Mouse (Mus musculus) stomach, embryonic 16.5 days (tissue): Measurements from ENCODE around the gene Sgpp2. TPM values are rescaled to one million over a fixed set of nuclear protein-coding genes. Genes with fewer than 3 reads are reported as not detected.

Experiments
- ATAC-seq: fragments of 200-750 bp; cut with Nextera tagmentation; 2 replicates; pipeline ENCODE4 v1.8.0; 2017; ENCODE audit warnings: moderate number of reproducible peaks, moderate TSS enrichment; ENCODE audit not compliant: insufficient read depth, low FRiP score
- H3K27ac ChIP-seq: fragments of 300-500 bp; sonication (generic); 2 replicates; pipeline ENCODE4 v1.5.1; 2014; ENCODE audit warnings: low read length
- H3K27me3 ChIP-seq: fragments of 300-500 bp; sonication (generic); 2 replicates; pipeline ENCODE4 v1.6.1; 2014; ENCODE audit warnings: low read length, control low read depth, mixed read lengths; ENCODE audit not compliant: control insufficient read depth, insufficient read depth
- H3K36me3 ChIP-seq: fragments of 300-500 bp; sonication (generic); 2 replicates; pipeline ENCODE4 v1.6.1; 2014; ENCODE audit warnings: low read length; ENCODE audit not compliant: control insufficient read depth, insufficient read depth
- H3K4me1 ChIP-seq: fragments of 300-500 bp; sonication (generic); 2 replicates; pipeline ENCODE4 v1.6.1; 2014; ENCODE audit warnings: low read length, control low read depth, mixed read lengths; ENCODE audit not compliant: control insufficient read depth, insufficient read depth
- H3K4me2 ChIP-seq: fragments of 300-500 bp; sonication (generic); 2 replicates; pipeline ENCODE4 v1.6.1; 2014; ENCODE audit warnings: low read depth, low read length, mixed read lengths
- H3K4me3 ChIP-seq: fragments of 300-500 bp; sonication (generic); replicated peaks from 2 replicates; pipeline ENCODE4 v1.5.1; 2014; ENCODE audit warnings: mild to moderate bottlenecking, low read length
- H3K9ac ChIP-seq: fragments of 300-500 bp; sonication (generic); 2 replicates; pipeline ENCODE4 v1.6.1; 2014; ENCODE audit warnings: low read length
- H3K9me3 ChIP-seq: fragments of 300-500 bp; sonication (generic); replicated peaks from 2 replicates; pipeline ENCODE4 v1.6.1; 2016; ENCODE audit warnings: low read length, control low read depth; ENCODE audit not compliant: control insufficient read depth
- WGBS: fragments of 180-500 bp; shearing (Covaris S2); extraction: QIAGEN DNeasy Blood & Tissue Kit; methylation state at CpG from one replicate; pipeline ENCODE4 v1.1.7; 2014; 5-methylcytosine and 5-hydroxymethylcytosine counted together
- polyA plus RNA-seq: library from polyadenylated mRNA; unstranded; fragments of >200 nt; fragmentation: Nextera tagmentation; extraction: Ambion mirVana; gene quantifications from 2 replicates; pipeline ENCODE4 v1.2.1, GENCODE M21; 2015

Gene Sgpp2
- polyA plus RNA-seq, 1 experiment from 2014 or later = 22.7 TPM

- H3K27ac ChIP-seq = no peak overlapping the region
- no peak overlapping the region for H3K4me2 ChIP-seq
- H3K27me3 ChIP-seq = no peaks in the 10 kb centered on the region
- no peaks in the 10 kb centered on the region for H3K36me3 ChIP-seq
- H3K4me3 ChIP-seq = no peak overlapping the region
- H3K9me3 ChIP-seq = no peaks in the 10 kb centered on the region
- WGBS = 83% methylated on average over 4 of the region's 4 CpGs
- no peak for ATAC-seq
- no peak overlapping the region for H3K9ac ChIP-seq
- peaks cover 3% of the 10 kb centered on the region; the same call in 1 of the 2 replicates for H3K4me1 ChIP-seq
These were observed 18.5 kb downstream of the Sgpp2 start for GRCm38 (mm10) chr1:78328646-78329045.

- no peak for ATAC-seq
- Histone ChIP-seq H3K9ac (no peak overlapping the region), H3K4me2 (no peak overlapping the region), H3K27me3 (no peaks in the 10 kb centered on the region), H3K27ac (no peak overlapping the region), H3K4me1 (no peaks in the 10 kb centered on the region), H3K9me3 (no peaks in the 10 kb centered on the region), H3K36me3 (no peaks in the 10 kb centered on the region), H3K4me3 (no peak overlapping the region)
- 85% methylated on average over 1 of the region's 1 CpGs for WGBS
These were observed 19.7 kb downstream of the Sgpp2 start for GRCm38 (mm10) chr1:78329861-78330260.

DNA sequence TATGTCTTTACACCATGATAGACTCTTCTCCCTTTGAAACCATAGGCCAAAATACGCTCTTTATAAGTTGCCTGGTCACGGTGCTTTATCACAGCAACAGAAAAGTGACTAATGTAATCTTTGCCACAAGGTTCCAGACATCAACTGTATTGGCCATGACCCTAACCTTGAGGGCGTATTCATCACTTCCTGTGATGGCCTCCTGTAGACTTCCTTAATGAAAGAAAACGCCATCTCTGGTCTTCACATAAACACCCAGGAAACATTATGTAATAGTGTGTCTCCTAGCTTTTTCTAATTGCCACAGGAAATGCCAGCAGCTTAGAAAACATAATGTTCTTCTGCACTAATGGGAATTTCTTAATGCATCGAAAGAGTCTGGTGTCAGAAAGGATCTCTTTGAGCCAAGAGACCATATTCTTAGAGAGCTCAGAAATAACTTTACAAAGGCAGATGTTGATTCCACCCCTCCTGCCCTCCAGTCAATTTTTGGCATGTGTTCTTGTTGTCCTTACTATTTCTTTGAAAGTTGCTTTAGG, 20.5 kb downstream of the Sgpp2 start:
- WGBS = 70% methylated on average over 5 of the region's 5 CpGs
- no peak overlapping the region for H3K27ac ChIP-seq
- ATAC-seq = no peak

GRCm38 (mm10) chr1:78337726-78338125, 27.6 kb downstream of the Sgpp2 start:
- H3K4me3 ChIP-seq = no peak overlapping the region
- no peaks in the 10 kb centered on the region for H3K9me3 ChIP-seq
- H3K27ac ChIP-seq = peak overlapping the region; percentile 11; the same call in 1 of the 2 replicates
- no peaks in the 10 kb centered on the region for H3K4me1 ChIP-seq
- H3K27me3 ChIP-seq = no peaks in the 10 kb centered on the region
- 53% methylated on average over 7 of the region's 7 CpGs for WGBS
- no peaks in the 10 kb centered on the region for H3K36me3 ChIP-seq
- H3K9ac ChIP-seq = no peak overlapping the region
- ATAC-seq = no peak
- H3K4me2 ChIP-seq = peak overlapping the region; percentile 34

More for the DNA sequence above, 20.5 kb downstream of the Sgpp2 start:
- Histone ChIP-seq H3K27me3 (no peaks in the 10 kb centered on the region), H3K4me1 (no peaks in the 10 kb centered on the region), H3K36me3 (no peaks in the 10 kb centered on the region), H3K9ac (no peak overlapping the region), H3K4me2 (no peak overlapping the region), H3K4me3 (no peak overlapping the region), H3K9me3 (no peaks in the 10 kb centered on the region)

GRCm38 (mm10) chr1:78338212-78338611, 28.1 kb downstream of the Sgpp2 start:
- peak; percentile 81 for ATAC-seq
- no peaks in the 10 kb centered on the region for H3K4me1 ChIP-seq
- H3K27me3 ChIP-seq = no peaks in the 10 kb centered on the region
- H3K4me3 ChIP-seq = no peak overlapping the region
- no peak overlapping the region for H3K9ac ChIP-seq
- peak overlapping the region; percentile 34 for H3K4me2 ChIP-seq
- H3K9me3 ChIP-seq = no peaks in the 10 kb centered on the region
- H3K36me3 ChIP-seq = no peaks in the 10 kb centered on the region
- WGBS = 38% methylated on average over 9 of the region's 9 CpGs
- peak overlapping the region; percentile 11; the same call in 1 of the 2 replicates for H3K27ac ChIP-seq

DNA sequence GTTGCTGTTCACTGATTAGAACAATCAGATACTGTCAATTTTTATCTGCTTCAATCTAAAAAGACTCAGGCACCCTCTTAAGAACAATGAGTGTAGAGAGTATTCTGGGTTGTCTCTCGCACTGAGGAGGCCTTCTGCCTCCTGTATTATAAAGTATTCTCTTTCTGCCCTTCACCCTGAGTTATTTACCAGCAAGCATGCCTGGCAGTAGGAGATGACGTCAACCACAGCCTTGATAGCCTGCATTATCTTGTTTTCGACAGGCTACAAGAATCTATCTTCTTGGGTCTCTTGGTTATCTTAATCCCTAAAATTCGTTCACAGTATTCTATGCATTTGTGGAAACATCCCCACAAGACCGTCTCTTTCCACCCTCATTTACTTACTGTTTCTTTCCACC, 29.8 kb downstream of the Sgpp2 start:
- no peaks in the 10 kb centered on the region for H3K9me3 ChIP-seq
- no peak overlapping the region for H3K4me3 ChIP-seq
- no peak overlapping the region for H3K9ac ChIP-seq
- ATAC-seq = no peak
- no peaks in the 10 kb centered on the region for H3K27me3 ChIP-seq
- H3K27ac ChIP-seq = no peak overlapping the region
- 60% methylated on average over 5 of the region's 5 CpGs for WGBS
- no peak overlapping the region for H3K4me2 ChIP-seq
- no peaks in the 10 kb centered on the region for H3K36me3 ChIP-seq
- no peaks in the 10 kb centered on the region for H3K4me1 ChIP-seq

DNA sequence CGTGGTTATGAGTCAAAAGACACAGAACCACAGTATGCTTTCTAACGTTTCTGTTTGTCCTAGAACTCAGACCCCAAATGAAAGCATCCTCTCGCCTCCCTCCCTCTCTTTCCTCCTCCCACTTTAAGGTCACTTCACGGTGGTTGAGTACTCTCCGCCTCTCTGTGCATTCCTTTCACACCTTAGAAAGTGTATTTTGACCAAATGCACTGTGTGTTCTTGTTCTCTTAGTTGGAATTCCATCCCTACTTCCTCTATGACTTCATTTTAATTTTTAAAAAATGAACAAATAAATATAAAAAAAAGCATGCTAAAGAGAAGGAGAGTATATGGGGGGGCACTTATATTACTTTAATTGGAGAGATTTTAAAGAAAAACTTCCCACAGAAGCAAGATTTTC, 30.4 kb downstream of the Sgpp2 start:
- Histone ChIP-seq H3K27ac (no peak overlapping the region), H3K36me3 (no peaks in the 10 kb centered on the region)
- WGBS = 65% methylated on average over 5 of the region's 5 CpGs

GRCm38 (mm10) chr1:78347317-78347806, 37.2 kb downstream of the Sgpp2 start:
- H3K4me3 ChIP-seq = no peak overlapping the region
- no peaks in the 10 kb centered on the region for H3K27me3 ChIP-seq
- H3K9ac ChIP-seq = no peak overlapping the region
- ATAC-seq = no peak
- no peaks in the 10 kb centered on the region for H3K36me3 ChIP-seq
- 82% methylated on average over 12 of the region's 12 CpGs for WGBS
- no peak overlapping the region for H3K27ac ChIP-seq
- no peaks in the 10 kb centered on the region for H3K9me3 ChIP-seq
- no peaks in the 10 kb centered on the region for H3K4me1 ChIP-seq
- no peak overlapping the region for H3K4me2 ChIP-seq

More for the DNA sequence above, 30.4 kb downstream of the Sgpp2 start:
- Histone ChIP-seq H3K4me3 (no peak overlapping the region), H3K4me2 (no peak overlapping the region), H3K27me3 (no peaks in the 10 kb centered on the region), H3K4me1 (no peaks in the 10 kb centered on the region), H3K9me3 (no peaks in the 10 kb centered on the region), H3K9ac (no peak overlapping the region)
- no peak for ATAC-seq

- 88% methylated on average over 1 of the region's 1 CpGs for WGBS
- no peak for ATAC-seq
- Histone ChIP-seq H3K4me1 (0 out of 2 replicates have a peak, but pooled peaks cover 4% of the 10 kb centered on the region), H3K36me3 (no peaks in the 10 kb centered on the region), H3K27me3 (no peaks in the 10 kb centered on the region), H3K4me2 (no peak overlapping the region), H3K27ac (no peak overlapping the region), H3K9me3 (no peaks in the 10 kb centered on the region), H3K9ac (no peak overlapping the region), H3K4me3 (no peak overlapping the region)
These were observed 39.1 kb downstream of the Sgpp2 start for GRCm38 (mm10) chr1:78349219-78349618.
